Mouse (Mus musculus) heart, adult 18-20 months (tissue): ENCODE measurements around the gene Cobll1. TPM values are rescaled to one million over a fixed set of nuclear protein-coding genes. Genes with fewer than 3 reads are reported as not detected.

Source experiments
- DNase-seq, 2 experiments: peaks; one replicate each; pipeline ENCODE4 v3.0.0; 2021 to 2022; ENCODE audit warnings: mixed read lengths in 1 of 2
- total RNA-seq, 2 experiments: library from RNA; stranded (reverse); gene quantifications; 2 replicates each; pipeline ENCODE4 v1.2.3; 2021

Gene Cobll1
- total RNA-seq, 2 experiments from 2014 or later = 53.6 to 62.6 TPM

DNA sequence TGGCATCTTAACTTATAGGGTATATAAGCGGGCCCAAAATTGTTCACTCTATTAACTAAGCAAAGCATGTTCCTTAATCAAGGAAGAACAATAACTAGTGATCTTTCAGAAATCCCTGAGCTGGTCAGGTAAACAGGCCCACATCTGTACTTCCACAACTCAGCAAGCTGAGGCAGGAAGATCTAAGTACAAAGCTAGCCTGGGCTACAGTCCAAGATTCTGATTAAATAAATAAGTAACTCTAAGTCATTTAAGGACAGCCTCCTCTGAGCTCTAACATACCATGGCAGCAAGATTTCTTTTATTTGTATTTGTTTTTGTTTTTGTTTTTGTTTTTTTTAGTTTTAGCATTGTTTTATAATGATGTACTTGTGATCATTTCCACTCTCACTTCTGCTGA is 42.2 kb downstream of the Cobll1 start:
- no peak for DNase-seq

DNA sequence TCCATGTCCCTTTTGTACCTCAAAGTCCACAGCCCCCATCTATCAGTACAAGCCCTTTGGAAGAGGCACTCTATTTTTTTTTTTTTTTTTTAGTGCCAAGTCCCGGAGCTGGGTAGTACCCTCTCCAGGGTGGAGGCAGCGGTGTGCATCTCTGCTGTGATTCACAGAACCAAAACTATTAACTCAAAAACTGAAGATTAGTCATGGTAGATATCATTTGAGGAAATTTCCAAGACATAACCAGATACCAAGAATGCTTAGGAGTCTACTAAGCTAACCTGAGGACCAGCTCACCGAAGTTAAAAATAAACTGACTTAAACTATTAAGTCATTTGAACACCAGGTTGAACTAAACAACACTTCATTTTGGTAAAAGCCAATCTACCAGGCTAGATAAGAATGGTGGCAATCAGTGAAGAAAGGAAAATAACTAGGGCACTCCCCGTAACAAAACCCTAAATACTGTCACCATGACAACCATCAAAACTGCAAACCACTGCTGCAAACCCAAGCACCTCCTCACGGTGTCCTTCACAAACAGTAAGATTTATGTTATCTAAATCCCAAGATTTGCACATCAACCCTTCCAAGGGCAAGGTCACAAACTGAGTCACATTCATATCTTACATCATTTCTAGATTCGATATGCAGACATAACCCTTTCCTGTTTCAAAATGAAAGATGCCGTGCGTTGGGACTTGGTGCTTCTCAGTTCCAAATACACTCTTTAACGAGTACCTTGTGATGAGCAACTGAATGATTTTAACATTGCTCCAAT is 43.8 kb downstream of the Cobll1 start:
- DNase-seq = no peak

DNA sequence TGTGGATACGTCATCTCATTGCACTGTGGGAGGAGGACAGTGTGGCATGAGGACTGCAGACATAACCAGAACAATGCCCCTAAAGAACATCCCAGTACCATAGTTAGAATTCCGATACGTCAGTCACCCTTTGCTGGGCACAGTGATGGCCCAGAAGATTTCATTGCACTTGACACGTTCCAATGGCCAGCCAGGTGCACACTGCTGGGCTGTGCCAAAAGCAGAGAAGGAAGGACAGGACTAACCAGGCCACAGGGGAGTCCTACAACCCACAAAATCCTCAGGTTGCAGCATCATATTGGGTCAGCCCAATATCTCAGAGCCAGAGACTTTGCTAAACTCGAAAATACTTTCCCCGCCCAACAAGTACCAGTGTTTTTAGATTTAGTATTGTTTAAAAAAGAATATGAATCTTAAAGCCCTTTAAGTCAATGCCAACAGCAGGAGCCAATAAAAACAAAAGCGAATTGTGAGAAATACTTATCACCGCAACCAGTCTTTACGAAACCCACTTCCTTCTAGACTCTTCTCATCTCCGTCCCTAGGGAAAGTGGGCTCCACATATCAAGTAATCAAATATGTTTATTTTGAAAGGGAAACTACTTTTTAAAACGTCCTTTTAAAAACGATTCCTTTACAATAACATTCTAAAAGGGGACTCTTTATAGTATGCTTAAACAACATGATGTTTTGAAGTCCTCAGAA is 46.0 kb downstream of the Cobll1 start:
- DNase-seq = no peak

DNA sequence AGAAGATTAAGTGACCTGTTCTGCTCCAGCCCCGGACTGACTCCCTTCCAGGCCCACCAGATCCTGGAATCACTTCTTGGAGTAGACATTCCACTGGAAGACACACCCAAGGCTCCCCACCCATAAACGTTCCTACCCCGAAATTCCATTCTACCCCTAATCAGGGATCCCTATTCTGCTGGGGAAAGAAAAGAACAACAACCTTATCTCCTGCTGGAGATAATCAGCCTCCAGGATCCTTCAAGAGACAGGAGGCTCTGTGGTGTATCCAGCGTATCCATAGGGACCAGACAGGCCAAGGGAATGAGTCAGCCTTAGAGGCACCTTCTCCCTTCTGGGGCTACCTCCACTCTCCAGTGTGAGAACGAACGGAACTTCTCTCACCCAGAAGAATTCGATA is 47.8 kb downstream of the Cobll1 start:
- DNase-seq = peak in 1 of 2 experiments; percentile 43

DNA sequence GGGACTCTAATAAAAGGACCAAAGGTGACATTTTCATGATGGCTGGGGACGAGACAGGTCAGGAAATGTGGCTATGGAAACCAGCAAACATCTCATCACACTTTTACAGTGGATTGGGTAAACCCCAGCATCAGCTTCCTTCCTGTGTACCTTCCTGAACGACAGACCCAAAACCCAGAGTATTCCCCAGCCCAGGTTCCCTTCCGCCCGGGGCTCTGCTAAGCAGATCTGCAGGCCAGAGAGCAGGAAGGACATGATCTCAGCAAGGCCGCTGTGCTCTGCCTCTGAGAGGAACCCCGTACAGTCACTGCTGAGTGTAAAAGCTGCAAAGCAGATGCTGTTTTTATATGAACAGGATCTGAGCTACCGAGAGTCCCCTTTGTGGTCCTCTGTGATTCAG is 49.9 kb downstream of the Cobll1 start:
- peak; percentile 60 to 84 for DNase-seq

DNA sequence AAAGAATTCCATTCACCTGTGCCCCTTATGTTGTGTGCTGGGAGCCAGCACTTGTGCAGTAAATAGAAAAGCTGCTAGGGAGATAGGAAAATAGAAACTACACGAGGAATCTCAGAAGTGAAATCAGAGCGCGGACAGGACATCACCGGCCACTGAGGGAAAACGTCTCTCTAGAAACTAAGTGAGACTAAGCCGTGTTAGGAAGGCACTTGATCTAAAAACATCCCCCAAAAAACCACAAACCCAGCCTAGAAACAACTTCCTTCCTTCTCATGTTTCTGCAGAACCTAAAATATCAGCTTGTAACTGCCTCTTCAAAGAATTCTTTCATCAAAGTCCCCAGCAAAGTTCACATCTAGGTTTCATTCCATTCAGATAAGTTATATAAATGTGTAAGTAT is 50.6 kb downstream of the Cobll1 start:
- DNase-seq = peak in 1 of 2 experiments; percentile 15

DNA sequence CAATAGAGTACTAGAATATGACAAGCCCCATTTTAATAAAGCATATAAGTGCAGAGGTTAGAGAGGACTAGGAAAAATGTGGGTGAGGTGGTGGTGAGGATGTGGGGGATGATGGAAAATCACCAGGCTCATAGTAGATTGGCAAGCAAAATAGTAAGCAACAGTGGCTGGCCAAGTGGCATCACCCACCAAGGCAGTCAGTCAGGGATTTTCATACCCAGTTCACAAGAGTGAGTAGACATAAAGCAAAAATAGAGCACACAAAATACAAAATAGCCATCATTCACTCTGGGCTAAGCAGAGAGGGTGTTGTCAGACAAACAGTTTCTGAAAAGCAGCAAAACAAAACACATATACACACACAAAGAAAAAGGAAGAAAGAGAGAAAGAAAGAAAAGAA is 51.6 kb downstream of the Cobll1 start:
- DNase-seq = no peak

DNA sequence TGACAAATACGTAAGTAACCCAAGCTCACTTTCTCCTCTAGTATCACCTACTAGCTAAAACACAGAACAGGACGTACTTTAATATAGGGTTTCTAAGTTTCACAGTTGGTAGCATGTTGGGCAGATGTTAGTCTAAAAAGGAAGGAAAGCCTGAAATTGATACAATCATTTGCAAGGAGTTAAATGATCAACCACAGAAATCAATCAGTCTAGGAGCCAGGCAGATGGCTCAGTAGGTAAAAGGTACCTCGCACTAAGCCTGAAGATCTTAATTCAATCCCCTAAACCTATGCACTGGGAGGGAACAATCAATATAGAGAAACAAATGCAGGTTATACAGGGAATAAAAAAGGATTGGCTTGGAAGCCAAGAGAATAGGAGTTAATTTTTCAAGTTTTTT is 52.0 kb downstream of the Cobll1 start:
- DNase-seq = no peak

DNA sequence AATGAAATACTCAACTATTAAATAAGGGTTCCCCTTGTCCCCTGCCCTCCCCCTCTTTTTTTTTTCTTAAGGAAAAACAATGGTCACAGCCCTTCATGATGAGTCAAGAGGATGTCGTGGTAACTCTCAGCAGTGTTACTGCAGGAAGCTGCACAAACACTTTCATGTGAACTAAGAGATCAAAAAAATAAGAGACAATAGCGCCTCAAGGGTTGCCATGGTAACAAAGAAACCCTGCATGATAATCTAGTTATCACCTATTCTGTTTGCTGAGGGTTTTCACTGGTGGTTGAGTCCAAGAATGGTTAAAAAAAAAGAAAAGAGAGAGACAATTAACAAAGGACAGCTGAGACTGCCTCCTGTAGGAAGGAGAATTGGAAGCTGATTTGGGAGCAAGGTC is 56.5 kb downstream of the Cobll1 start:
- no peak for DNase-seq

DNA sequence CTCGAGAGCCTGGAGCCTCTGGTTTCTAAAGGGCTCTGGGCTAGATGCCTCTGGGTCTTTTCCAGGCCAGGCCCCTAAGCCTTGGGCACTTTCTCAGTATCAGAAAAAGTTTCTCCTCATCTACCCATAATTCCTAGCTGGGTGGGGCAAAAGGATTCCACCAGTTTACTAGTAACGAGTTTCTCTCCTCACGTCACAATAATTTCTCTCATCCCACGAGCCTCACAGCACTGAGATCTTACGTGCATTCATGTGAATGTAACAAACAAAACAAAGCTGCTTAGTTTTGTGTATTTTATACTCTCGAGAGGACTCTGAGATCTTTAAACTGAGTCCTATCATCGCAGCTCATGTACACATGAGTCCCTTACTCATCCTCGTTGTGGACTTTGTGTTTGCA is 57.5 kb downstream of the Cobll1 start:
- no peak for DNase-seq

DNA sequence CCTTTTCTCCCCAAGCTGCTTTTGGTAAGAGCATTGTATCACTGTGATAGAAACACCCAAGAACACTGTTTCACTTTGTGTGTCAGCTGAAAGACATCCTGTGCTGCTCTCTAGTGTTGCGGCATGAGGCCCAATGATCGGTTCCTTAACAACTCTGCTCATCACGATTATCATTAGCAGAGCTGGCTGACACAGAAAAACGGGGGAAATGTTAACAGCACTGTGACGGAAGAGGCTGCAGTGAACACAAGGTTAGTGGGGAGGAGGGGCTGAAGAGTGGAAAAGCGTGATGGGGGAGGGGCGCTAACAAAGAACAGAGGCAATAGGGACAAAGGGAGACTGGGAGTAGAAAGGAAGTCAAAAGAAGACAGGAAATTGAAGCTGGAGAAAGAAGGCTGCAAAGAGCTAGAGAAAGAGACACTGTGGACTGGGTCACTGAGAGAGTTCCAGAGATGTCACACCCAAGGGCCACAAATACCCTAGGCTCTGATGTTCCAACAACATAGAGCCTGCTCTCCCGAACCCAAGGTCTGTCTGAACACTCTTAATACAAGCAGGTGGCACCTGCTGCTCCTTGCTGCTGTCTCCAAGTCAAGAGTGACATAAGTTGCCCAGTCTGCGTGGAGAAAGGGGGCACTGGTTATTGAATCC is 58.0 kb downstream of the Cobll1 start:
- peak in 1 of 2 experiments; percentile 15 for DNase-seq

DNA sequence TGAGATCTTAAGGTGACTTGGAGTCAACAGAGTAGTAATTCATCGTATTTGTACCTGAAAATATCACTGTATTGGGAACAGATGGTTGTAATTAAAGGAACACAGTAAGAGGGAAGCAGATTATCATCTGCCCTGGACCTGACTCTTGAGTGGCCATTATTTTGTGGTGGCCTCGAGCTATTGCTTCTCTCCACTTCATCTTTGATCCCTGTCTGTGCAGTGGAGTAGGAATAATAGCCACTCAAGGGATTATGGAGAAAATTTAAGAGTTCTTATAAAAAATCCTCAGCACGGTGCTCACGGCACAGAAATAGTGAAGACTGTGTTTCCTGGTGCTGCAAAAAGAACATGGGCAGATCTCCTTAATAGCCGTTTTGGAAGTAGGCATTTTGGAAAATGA is 63.6 kb downstream of the Cobll1 start:
- DNase-seq = no peak

DNA sequence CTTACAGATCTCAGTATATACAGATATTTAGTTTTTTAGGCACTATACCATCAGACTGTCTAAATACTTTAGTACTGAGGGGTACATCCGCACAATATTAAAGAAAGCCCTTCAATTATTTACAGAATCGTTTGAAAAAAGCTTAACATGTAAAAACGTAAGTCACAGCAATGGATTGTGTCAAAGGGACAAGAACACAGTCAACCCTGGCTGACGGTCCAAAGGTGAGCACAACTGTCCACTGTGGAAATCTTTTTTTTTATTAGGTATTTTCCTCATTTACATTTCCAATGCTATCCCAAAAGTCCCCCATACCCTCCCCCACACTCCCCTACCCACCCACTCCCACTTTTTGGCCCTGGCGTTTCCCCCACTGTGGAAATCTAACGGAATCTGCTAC is 67.1 kb downstream of the Cobll1 start:
- DNase-seq = no peak

DNA sequence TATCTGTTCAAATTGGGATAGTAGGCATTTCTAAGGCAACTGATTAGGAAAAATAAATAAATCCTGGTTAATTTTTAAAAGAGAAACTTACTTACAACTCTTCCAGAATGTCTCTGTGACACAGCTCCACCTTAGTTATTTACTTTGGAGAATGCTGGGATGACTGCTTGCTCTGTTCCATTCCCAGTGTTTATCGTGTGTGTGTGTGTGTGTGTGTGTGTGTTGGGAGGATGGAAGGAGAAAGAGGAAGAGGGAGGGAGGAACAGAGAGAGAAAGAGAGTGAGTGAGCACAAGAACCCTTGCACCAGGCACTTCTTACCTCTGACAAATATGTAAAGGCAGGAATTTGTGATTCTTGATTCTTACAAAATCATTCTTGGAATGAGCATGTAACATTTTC is 67.7 kb downstream of the Cobll1 start:
- DNase-seq = no peak

DNA sequence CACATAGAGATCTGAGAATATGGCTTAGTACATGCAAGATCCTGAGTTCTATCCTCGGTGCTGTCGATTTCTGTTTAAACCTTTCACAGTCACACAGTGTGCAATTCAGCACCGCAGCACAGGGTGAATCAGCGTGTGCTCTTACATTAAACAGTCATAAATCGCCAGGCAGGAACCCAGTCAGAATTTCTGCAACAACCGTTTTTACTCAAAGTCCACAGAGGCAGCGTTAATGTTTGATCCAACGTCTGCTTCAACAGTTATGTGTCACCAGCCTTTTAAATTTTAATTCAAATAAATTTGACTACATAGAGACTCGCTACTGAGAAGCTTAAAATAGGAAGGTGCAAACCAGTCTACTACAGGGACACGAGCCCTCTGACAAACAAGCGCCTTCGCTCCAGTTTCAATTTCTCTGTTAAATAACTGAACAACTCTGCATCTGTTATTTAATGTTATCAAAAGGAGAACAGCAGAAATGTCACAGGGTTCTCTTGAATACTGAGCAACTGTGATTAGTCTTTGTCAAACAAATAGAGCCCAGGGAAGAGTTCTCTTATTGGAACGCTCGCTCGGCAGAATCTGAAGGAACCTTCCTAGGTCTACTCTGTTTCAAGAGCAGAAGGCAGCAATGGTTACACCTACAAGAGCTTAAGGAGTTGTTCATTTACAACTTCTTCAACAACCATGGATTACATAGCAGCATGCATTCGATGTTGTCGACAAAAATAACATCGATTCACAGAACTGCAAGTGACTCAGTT is 68.3 kb downstream of the Cobll1 start:
- DNase-seq = no peak

DNA sequence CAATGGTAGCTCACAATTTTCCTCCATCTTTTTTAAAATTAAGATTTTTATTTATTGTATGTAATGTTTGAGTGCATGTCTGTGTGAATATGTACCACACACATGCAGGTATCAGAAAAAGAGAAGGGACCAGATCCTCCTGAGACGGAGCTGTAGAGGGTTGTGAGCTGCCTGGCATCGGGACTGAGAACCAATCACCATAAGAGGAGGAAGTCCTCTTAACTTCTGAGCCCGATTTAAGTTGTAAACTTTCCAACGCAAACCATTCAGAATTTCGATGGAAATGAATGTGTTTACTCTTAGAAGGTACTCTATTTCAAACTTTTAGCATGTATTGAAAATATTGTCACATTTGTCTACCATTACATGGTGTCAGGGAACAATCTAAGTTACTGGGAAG is 68.9 kb downstream of the Cobll1 start:
- no peak for DNase-seq

DNA sequence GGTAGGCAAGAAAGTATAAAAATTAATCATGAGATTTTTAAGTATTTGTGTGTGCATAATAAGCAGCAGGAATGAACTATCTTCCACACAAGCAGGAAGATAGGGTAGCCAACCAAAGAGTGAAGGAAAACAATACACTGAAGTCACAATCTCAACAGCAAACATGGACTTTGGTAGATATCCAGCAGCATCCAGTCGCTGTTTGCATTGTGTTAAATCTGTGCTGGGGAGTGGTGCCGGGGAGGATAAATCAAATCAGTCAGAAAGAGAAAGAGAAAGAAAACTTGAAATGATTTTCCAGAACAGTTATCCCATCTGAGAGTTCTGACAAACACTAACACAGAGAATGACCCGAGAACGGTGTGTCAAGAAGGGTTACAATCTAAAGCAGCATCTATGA is 75.2 kb downstream of the Cobll1 start:
- no peak for DNase-seq

DNA sequence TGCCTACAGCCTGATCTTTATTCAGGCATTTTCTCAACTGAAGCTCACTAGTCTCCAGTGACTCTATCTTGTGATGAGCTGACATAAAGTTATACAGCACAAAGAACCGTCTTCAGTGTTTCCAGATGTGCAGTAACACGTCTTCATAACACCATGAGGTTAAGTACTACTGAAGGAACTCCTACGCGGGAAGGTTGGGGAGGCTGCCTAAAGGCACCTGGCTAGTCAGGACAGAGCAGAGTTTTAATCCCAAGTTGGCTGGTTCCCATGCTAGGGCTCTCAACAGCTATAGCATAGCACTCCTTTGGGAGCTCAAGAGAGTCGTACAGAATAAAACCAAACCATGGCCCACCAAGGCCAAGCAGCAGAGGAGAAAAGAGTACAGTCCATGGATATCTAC is 76.6 kb downstream of the Cobll1 start:
- no peak for DNase-seq

DNA sequence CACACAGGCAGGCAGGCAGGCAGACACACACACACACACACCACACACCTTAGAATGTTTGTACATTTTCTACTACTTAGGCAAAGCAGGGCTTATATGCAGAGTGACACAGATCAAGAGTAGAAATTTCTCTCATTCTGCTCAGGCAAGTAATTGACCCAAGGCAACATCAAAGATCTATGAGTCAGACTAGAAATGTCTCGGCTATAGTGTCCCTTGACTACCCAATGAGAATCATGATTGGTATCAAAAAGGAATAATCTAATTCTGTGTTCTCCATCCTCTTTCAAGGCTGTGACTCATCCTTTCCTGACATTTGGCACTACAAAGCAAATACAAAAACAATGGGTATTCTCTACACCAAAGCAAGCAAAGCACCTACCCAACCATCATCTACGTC is 77.5 kb downstream of the Cobll1 start:
- no peak for DNase-seq

DNA sequence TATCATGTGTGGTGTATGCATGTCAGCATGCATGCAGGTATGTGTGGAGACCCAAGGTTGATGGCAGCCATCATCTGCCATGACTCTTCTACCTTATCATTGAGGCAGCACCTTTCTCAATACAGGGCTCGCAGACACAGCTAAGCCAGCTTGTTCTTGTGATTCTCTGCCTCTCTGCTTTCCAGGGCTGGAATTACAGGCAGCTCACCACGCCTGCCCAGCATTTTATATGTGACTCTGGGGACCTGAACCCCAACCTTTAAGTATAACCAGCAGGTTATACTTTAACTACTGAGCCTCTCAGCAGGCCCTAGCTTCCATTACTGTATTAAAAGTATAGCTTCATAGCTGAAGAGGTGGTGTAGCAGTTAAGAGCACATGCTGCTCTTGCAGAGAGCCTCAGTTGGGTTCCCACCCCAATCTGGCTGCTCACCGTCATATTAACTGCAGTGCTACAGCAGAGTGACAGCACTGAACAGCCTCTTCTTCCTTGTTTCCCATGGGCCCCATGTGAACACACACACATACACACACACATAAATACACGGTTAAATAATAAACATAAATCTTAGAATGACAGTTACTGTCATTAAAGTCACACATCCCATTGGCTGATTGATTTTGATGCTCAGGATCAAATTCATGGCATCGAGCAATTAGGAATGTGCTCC is 81.1 kb downstream of the Cobll1 start:
- DNase-seq = no peak

DNA sequence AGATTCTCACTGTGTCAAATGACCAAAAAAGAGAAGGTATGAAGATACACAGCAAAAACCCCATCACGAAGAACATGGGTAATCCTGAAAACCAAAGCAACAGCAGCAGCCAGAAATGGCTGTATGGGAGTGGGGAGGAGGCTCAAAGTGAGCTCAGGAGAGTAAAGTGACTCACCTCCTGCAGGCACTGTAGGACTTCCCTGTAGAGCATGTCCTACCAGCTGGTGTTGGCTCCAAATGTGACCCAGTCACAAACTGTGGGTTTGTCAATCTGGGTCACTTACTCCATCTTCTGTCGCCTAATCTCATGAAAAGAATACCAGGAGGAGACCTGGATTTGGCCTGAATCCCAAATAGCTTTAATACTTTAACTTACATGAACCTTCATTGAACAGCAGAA is 81.9 kb downstream of the Cobll1 start:
- DNase-seq = no peak

DNA sequence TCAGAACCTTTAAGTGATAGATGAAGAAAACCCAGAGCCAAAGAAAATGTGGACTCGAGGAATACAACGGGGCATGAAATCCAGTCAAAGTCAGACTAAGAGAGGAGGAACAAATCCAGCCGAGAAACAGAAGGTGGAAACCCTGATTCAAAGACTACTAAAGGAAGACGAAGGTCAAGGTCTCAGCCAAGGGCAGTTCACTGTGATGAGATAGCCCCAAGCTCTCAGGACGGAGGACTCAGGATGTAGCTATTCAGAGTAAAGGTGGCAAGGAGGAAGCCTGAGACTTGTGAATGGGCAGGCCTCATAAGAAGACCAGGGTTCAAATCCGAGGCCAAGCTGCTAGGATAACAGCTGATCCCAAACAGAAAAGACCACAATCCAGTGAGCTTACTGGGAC is 90.3 kb downstream of the Cobll1 start:
- no peak for DNase-seq
